Mouse (Mus musculus): Measurements from ENCODE around the gene Kdsr. TPM values are rescaled to one million over a fixed set of nuclear protein-coding genes. Genes with fewer than 3 reads are reported as not detected.

Gene Kdsr
- total and polyA plus RNA-seq, 2 experiments from 2014 or later, result 15.8 to 17.8 TPM

DNA sequence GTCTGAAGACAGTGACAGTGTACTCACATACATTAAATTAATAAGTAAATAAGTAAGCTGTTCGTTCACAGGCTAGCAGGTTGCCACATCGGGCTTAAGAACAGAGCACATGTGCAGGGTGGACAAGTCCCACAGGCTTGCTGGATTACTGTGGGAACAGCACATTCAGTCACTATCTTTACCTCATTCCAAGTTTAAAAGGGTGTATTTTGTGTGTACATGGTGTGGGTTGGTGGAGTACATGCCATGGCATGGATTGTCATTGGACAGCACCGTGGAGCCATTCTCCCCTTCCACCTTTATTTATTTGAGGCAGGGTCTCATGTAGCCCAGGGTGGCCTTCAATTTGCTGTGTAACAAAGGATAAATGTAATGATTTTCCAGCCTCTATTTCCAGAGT lies 43.4 kb downstream of the Kdsr start:
- WGBS, result 86% methylated on average over 3 of the region's 3 CpGs

GRCm38 (mm10) chr1:106715111-106716083 lies 44.1 kb downstream of the Kdsr start:
- peak overlapping the region; percentile 86; the same call in 1 of the 2 replicates for H3K27ac ChIP-seq (ENCODE audit: low read depth, low read length)
- H3K4me3 ChIP-seq (ENCODE audit: low read depth, low read length), result no peak overlapping the region
- no peaks in the 10 kb centered on the region for H3K27me3 ChIP-seq (ENCODE audit: insufficient read depth, low read length)
- 87% methylated on average over 13 of the region's 13 CpGs for WGBS
- no peaks in the 10 kb centered on the region for H3K36me3 ChIP-seq (ENCODE audit: insufficient read depth)
- DNase-seq, result no peak
- ATAC-seq, result no peak
- H3K9ac ChIP-seq, result no peak overlapping the region
- no peak for TF ChIP-seq CTCF (IDR thresholded peaks at IDR 0.05; ENCODE audit: low read depth)
- no peak overlapping the region; the same call in 1 of the 2 replicates for H3K4me2 ChIP-seq (ENCODE audit: low read depth)
- no peaks in the 10 kb centered on the region for H3K9me3 ChIP-seq (ENCODE audit: low read length)
- H3K4me1 ChIP-seq (ENCODE audit: insufficient read depth), result peaks cover 11% of the 10 kb centered on the region; the same call in 1 of the 2 replicates

More for the DNA sequence above, 43.4 kb downstream of the Kdsr start:
- H3K9me3 ChIP-seq (ENCODE audit: low read length), result no peaks in the 10 kb centered on the region
- no peak for ATAC-seq
- H3K27me3 ChIP-seq (ENCODE audit: insufficient read depth, low read length), result no peaks in the 10 kb centered on the region
- H3K4me1 ChIP-seq (ENCODE audit: insufficient read depth), result peaks cover 11% of the 10 kb centered on the region; the same call in 1 of the 2 replicates
- no peak overlapping the region for H3K4me2 ChIP-seq (ENCODE audit: low read depth)
- no peak overlapping the region for H3K9ac ChIP-seq
- DNase-seq, result no peak
- H3K27ac ChIP-seq (ENCODE audit: low read depth, low read length), result no peak overlapping the region
- TF ChIP-seq CTCF (IDR thresholded peaks at IDR 0.05; ENCODE audit: low read depth), result no peak
- H3K4me3 ChIP-seq (ENCODE audit: low read depth, low read length), result no peak overlapping the region
- H3K36me3 ChIP-seq (ENCODE audit: insufficient read depth), result no peaks in the 10 kb centered on the region

DNA sequence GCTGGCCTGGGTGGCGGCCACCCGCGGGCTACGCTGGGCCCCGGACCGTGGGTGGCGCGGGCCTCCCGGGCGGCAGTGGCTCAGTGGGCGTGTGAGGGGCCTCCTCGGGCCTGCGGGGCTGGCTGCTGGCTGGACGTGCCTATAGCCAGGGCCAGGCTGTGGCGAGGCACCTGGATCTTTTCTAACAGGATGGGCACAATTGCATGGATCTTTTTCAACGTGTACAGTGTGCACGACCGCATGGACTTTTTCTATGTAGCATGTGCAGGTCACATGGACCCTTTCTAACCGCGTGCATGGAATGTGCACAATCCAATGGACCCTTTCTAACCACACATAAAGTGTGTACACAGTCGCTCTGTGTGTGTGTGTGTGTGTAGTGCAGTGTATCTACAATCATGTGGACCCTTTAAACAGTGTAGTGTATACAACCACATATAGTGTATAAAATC lies 45.0 kb downstream of the Kdsr start:
- WGBS, result 7% methylated on average over 21 of the region's 21 CpGs
- Histone ChIP-seq H3K9ac (peak overlapping the region; percentile 77), H3K4me2 (ENCODE audit: low read depth) (peak overlapping the region; percentile 74), H3K27me3 (ENCODE audit: insufficient read depth, low read length) (no peaks in the 10 kb centered on the region), H3K27ac (ENCODE audit: low read depth, low read length) (peak overlapping the region; percentile 86), H3K4me3 (ENCODE audit: low read depth, low read length) (peak overlapping the region; percentile 80), H3K9me3 (ENCODE audit: low read length) (no peaks in the 10 kb centered on the region), H3K36me3 (ENCODE audit: insufficient read depth) (no peaks in the 10 kb centered on the region), H3K4me1 (ENCODE audit: insufficient read depth) (peaks cover 11% of the 10 kb centered on the region; the same call in 1 of the 2 replicates)
- ATAC-seq, result peak; percentile 61
- TF ChIP-seq CTCF (IDR thresholded peaks at IDR 0.05; ENCODE audit: low read depth), result no peak
- DNase-seq, result peak; percentile 70

- DNase-seq (peak; percentile 84), ATAC-seq (peak; percentile 89)
- H3K4me3 ChIP-seq (ENCODE audit: low read depth, low read length), result peak within 1 kb of the TSS; percentile 80
- peak within 1 kb of the TSS; percentile 77 for H3K9ac ChIP-seq
- no peaks in the 10 kb centered on the region for H3K27me3 ChIP-seq (ENCODE audit: insufficient read depth, low read length)
- TF ChIP-seq CTCF (IDR thresholded peaks at IDR 0.05; ENCODE audit: low read depth), result no peak; the same call in 1 of the 2 replicates
- H3K4me2 ChIP-seq (ENCODE audit: low read depth), result peak within 1 kb of the TSS; percentile 74
- peaks cover 11% of the 10 kb centered on the region; the same call in 1 of the 2 replicates for H3K4me1 ChIP-seq (ENCODE audit: insufficient read depth)
- H3K9me3 ChIP-seq (ENCODE audit: low read length), result no peaks in the 10 kb centered on the region
- 4% methylated on average over 70 of the region's 95 CpGs for WGBS
- H3K27ac ChIP-seq (ENCODE audit: low read depth, low read length), result peak within 1 kb of the TSS; percentile 86
- no peaks in the 10 kb centered on the region for H3K36me3 ChIP-seq (ENCODE audit: insufficient read depth)
Measured at GRCm38 (mm10) chr1:106713621-106714529, 45.7 kb downstream of the Kdsr start, which contains the start of gene Bcl2. Gene Bcl2, minus strand, starts transcription at chr1:106714274.

DNA sequence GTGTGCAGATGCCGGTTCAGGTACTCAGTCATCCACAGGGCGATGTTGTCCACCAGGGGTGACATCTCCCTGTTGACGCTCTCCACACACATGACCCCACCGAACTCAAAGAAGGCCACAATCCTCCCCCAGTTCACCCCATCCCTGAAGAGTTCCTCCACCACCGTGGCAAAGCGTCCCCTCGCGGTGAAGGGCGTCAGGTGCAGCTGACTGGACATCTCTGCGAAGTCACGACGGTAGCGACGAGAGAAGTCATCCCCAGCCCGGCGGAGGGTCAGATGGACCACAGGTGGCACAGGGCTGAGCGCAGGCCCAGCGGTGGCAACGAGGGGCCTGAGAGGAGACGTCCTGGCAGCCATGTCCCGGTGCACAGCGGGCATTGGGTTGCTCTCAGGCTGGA lies 47.2 kb downstream of the Kdsr start:
- 14% methylated on average over 20 of the region's 22 CpGs for WGBS
- H3K9me3 ChIP-seq (ENCODE audit: low read length), result no peaks in the 10 kb centered on the region
- TF ChIP-seq CTCF (IDR thresholded peaks at IDR 0.05; ENCODE audit: low read depth), result peak; percentile 80
- H3K4me3 ChIP-seq (ENCODE audit: low read depth, low read length), result peak overlapping the region; percentile 80
- no peaks in the 10 kb centered on the region for H3K36me3 ChIP-seq (ENCODE audit: insufficient read depth)
- peak; percentile 54 for DNase-seq
- no peaks in the 10 kb centered on the region for H3K27me3 ChIP-seq (ENCODE audit: insufficient read depth, low read length)
- H3K27ac ChIP-seq (ENCODE audit: low read depth, low read length), result no peak overlapping the region
- ATAC-seq, result no peak
- peaks cover 11% of the 10 kb centered on the region; the same call in 1 of the 2 replicates for H3K4me1 ChIP-seq (ENCODE audit: insufficient read depth)
- peak overlapping the region; percentile 77 for H3K9ac ChIP-seq
- peak overlapping the region; percentile 74 for H3K4me2 ChIP-seq (ENCODE audit: low read depth)

- DNase-seq (peak; percentile 19), ATAC-seq (no peak)
- TF ChIP-seq CTCF (IDR thresholded peaks at IDR 0.05; ENCODE audit: low read depth), result peak; percentile 45
- Histone ChIP-seq H3K36me3 (ENCODE audit: insufficient read depth) (no peaks in the 10 kb centered on the region), H3K27ac (ENCODE audit: low read depth, low read length) (no peak overlapping the region), H3K4me1 (ENCODE audit: insufficient read depth) (peaks cover 11% of the 10 kb centered on the region; the same call in 1 of the 2 replicates), H3K4me3 (ENCODE audit: low read depth, low read length) (peak overlapping the region; percentile 80), H3K9me3 (ENCODE audit: low read length) (no peaks in the 10 kb centered on the region), H3K9ac (no peak overlapping the region), H3K27me3 (ENCODE audit: insufficient read depth, low read length) (no peaks in the 10 kb centered on the region), H3K4me2 (ENCODE audit: low read depth) (peak overlapping the region; percentile 74)
- 59% methylated on average over 12 of the region's 12 CpGs for WGBS
Measured at GRCm38 (mm10) chr1:106711356-106712125, 48.0 kb downstream of the Kdsr start.

Measured in forebrain, postnatal 0 days (tissue).